Mouse (Mus musculus) regulatory T cell (primary cell): Measurements from ENCODE around the gene Ednra.

Source experiments
- in situ Hi-C: fragments of 300-600 bp; cut with MboI, MseI; formaldehyde crosslinking; loops from one replicate; pipeline ENCODE4 v1.15.1; 2025; ENCODE audit warnings: high pct_unique_total_duplicates

Ednra gene

GRCm38 (mm10) chr8:77650646-77651190, 73.5 kb downstream of the Ednra start:
- in situ Hi-C loops = no loop called here

DNA sequence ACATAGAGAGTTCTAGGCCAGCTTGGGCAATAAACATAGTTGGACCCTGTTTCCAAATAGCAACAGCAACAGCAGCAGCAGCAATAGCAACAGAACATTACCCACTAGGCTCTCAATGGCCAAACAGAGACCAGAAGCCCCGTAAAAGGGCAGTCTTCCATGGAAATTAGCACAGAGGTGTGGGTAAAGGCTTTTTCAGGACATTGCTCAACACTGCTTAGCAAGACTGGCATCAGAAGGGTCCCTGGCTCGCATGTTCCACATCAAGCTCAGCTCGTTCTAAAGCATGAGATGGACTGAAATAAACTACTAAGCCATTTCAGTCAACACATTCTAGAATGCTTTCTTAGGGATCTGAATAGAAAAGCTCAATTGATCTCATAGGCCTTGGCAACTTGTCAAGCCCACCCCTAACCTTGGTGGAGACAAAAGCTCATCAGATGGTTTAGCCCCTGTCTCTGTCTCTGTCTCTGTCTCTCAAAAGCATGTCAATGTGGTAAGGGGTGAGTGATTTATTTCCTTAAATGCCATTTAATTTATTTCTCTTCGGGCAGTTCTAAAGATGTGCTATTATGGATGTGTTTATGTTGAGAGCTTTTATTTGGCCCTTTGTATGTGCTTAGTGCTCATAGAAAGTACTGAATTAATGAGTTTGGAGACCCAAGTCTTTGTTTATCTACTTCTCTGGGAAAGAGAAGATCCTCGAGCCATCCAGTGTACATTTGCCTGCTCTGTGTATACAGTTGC, 84.0 kb downstream of the Ednra start:
- in situ Hi-C loops = no loop called here

DNA sequence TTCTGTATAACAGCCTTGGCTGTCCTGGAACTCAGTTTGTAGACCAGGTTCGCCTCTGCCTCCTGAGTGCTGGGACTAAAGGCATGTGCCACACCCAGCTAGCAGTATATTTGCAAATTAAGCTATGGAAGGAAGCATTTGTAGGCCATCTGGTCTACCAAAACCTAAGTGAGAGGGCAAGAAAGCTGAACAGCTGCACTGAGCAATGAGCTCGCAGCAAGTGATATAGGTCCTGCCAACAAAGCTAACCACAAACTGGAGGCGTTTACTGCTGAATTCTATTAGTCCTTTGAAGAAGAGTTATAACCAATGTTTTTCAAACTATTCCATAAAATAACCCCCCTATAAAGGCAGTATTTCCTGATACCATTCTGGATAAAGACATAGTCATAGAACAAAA, 86.7 kb downstream of the Ednra start:
- in situ Hi-C loops = no loop called here

DNA sequence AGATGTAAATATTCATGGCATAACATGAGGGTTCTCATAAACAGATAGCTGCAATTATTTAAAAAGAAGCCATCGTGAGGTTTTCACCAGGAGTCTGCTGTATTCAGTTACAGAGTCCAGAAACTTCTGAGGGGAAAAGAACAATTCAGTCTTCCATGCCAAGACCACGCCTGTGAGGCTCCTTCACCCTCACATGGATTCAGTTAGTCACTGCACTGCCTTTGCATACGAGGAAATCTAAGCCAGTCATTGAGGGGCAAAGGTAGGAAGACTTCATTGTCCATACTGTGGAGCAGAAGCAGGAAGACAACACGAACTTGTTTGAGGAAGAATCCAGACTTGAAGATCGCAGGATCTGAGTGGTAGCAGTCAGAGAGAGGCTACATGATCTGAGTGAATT, 90.2 kb downstream of the Ednra start:
- in situ Hi-C loops = loop anchor here (5.0 kb wide), 1 partner anchor 368 kb away; no protein-coding TSS in a partner anchor

GRCm38 (mm10) chr8:77633211-77633610, 91.1 kb downstream of the Ednra start:
- in situ Hi-C loops = loop anchor here (5.0 kb wide), 1 partner anchor 369 kb away; no protein-coding TSS in a partner anchor

DNA sequence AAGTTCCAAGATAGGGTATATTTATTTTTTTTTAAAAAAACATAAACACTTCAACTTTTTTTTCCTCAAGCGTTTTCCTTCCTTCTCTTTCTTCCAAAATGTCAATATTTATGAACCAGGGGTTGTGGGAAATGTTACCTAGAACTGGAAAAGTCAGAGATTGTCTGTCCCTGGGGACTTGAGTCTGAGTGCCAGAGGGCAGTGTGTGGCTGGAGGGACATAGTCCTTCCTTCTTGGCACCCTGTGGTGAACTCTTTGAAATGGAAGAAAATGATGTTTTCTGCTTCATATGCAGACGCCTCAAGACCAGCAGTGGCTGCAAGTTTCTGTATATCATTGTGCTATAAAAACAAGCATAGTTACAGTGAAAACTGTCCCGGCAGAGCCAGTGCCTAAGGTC, 93.6 kb downstream of the Ednra start:
- in situ Hi-C loops = loop anchor here (5.0 kb wide), 1 partner anchor 372 kb away; no protein-coding TSS in a partner anchor

DNA sequence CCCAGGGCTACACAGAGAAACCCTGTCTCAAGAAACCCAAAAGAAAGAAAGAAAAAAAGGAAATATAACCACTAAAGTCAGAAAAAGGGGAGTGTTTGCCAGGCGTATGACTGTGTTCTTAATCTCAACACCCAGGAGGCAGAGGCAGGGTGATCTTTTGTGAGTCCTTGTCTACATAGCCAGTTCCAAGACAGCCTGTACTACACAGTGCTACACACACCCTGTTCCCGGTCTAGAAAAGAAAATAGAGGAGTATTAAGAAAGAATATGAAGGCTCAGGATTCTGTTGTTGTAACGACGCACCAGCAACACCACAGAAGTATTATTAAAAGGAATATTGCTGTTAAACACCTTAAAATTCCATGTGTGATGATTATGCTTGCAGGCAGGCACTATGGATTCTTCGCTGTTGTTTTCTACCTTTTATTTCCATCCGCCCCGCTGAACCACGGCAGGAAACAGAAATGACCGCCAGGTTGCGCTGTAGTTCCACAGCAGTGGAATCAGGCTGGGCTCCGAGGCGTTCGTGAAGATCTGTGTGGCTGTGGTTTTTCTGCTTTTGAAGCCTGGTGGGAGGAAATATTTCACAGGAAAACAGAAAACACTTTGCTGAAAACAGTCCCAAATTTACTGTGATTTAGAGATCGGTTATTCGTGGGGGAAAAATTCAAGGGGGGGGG, 94.3 kb downstream of the Ednra start:
- in situ Hi-C loops = loop anchor here (5.0 kb wide), 1 partner anchor 372 kb away; no protein-coding TSS in a partner anchor

DNA sequence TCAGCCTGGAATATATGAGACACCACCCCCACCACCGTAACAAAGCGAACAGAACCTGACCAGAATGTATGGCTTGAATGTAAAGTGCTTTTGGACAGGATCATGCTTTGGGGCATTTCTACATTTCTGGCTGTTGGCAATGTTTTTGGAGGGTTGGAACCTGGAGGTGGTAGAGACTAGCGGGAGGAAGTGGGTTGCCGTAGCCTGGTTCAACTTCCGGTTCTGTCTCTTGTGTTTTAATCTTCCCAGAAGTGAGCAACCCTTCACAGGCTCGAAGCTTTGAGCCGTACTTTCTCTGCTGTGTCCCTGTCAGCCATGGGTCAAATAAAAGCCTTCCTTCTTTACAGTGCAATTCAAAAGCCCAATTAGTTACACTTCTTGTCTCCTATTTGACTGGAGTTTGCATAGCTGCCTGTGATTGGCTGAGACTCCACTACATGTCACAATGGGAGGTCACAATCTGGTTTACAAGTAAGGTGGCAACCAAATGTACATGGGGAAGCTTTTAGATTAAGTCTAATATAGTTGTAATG, 100.5 kb downstream of the Ednra start:
- in situ Hi-C loops = no loop called here

- in situ Hi-C loops = loop anchor here (10.0 kb wide), 1 partner anchor 1207 kb away; the partner anchor contains the start of gene Lsm6
Measured at GRCm38 (mm10) chr8:77617916-77618315, 106.3 kb downstream of the Ednra start.
